In the genomic region with DNA sequence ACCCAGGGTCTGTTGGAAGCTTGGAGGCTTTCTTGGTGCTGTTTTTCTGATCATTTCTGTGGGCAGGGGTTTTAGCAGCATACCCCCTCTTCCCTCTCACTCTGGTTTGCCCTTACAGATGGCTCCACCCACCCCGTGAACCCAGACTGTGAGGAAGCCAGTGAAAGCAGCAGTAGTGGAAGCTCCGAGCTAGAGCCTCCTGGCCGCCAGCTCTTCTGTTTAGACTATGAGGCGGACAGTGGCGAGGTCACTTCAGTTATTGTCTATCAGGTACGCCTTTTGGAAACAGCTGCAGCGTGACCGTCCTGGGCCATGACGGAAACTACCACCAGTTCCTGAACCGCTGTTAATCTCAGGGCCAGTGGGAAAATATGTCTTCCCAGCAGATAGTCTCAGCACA, we compare ENCODE assay signal across 8 mouse cellular contexts. TPM values are rescaled to one million over a fixed set of nuclear protein-coding genes. Genes with fewer than 3 reads are reported as not detected.
DNase-seq lines count a peak whose midpoint lies in the region; ATAC-seq and TF ChIP-seq lines count a peak whose summit lies in the region.

No protein-coding gene starts in this region.

- no peak for DNase-seq in cerebellum, adult 2 months
- DNase-seq in thymus, postnatal 14 days = peak; percentile 24
- no peak for DNase-seq in thymus, postnatal 10 days (ENCODE audit: low spot score in 2 of 2)
- peak; percentile 32 for DNase-seq in liver
- no peak for DNase-seq in stomach, postnatal 0 days (ENCODE audit: low spot score)
- DNase-seq in adrenal gland, postnatal 14 days = no peak
- no peak for DNase-seq in left cerebral cortex, adult 11 months (ENCODE audit: low spot score)

- peak overlapping the region; percentile 80 for H3K4me3 ChIP-seq in cerebellum, adult 2 months (replicated peaks; ENCODE audit: insufficient read depth, low read depth, low read length)
- no peak overlapping the region for H3K4me3 ChIP-seq in stomach, postnatal 0 days (ENCODE audit: low read depth, low read length)

- TF ChIP-seq CTCF in cerebellum, adult 2 months (IDR thresholded peaks at IDR 0.05; ENCODE audit: borderline replicate concordance, insufficient read depth, low read depth, low read length) = no peak
- no peak for TF ChIP-seq CTCF in stomach, postnatal 0 days (IDR thresholded peaks at IDR 0.05; ENCODE audit: low read depth)

- ATAC-seq in cerebellum, adult (ENCODE audit: insufficient number of reproducible peaks, low FRiP score, low TSS enrichment) = no peak
- ATAC-seq in stomach, postnatal 0 days (ENCODE audit: low FRiP score, low TSS enrichment) = no peak

- TF ChIP-seq EP300 in stomach, postnatal 0 days (optimal IDR thresholded peaks at IDR 0.05) = no peak

- H3K4me1 ChIP-seq in cerebellum, adult 2 months (ENCODE audit: control insufficient read depth, insufficient read depth, low read length) = peaks cover 13% of the 10 kb centered on the region
- H3K4me1 ChIP-seq in stomach, postnatal 0 days (replicated peaks; ENCODE audit: control insufficient read depth, insufficient read depth) = no peaks in the 10 kb centered on the region; the same call in 1 of the 2 replicates

- H3K27ac ChIP-seq in cerebellum, adult 2 months (ENCODE audit: insufficient read depth, low read length) = no peak overlapping the region
- no peak overlapping the region; the same call in 1 of the 2 replicates for H3K27ac ChIP-seq in stomach, postnatal 0 days (replicated peaks)

- no peak for TF ChIP-seq POLR2A in cerebellum, adult 2 months (IDR thresholded peaks at IDR 0.05; ENCODE audit: borderline replicate concordance, insufficient read depth, low read length)

- H3K27me3 ChIP-seq in cerebellum, adult 2 months (ENCODE audit: control insufficient read depth, insufficient read depth, low read length) = no peaks in the 10 kb centered on the region
- no peaks in the 10 kb centered on the region for H3K27me3 ChIP-seq in stomach, postnatal 0 days (ENCODE audit: control insufficient read depth, insufficient read depth, low read length)

- WGBS in cerebellum, adult 2 months = 60% methylated on average over 10 of the region's 10 CpGs
- WGBS in stomach, postnatal 0 days = 68% methylated on average over 10 of the region's 10 CpGs

- H3K9me3 ChIP-seq in stomach, postnatal 0 days (ENCODE audit: control insufficient read depth, low read length) = no peaks in the 10 kb centered on the region

- H3K9ac ChIP-seq in stomach, postnatal 0 days (ENCODE audit: low read length) = 0 out of 2 replicates have a peak overlapping the region, but pooled peaks have one; percentile 18

- H3K4me2 ChIP-seq in stomach, postnatal 0 days (replicated peaks; ENCODE audit: low read depth) = peak overlapping the region; percentile 70

- peaks cover 6% of the 10 kb centered on the region; the same call in 1 of the 2 replicates for H3K36me3 ChIP-seq in stomach, postnatal 0 days (ENCODE audit: control insufficient read depth, insufficient read depth, low read length)

RNA-seq across cellular contexts. Expression of gene 0610030E20Rik, which starts 1.3 kb away (rescaled TPM):
- 25.1 and 26.1 TPM in 2 replicates for polyA plus RNA-seq in cerebellum, adult 2 months (2012; rRNA removed)
- polyA plus RNA-seq in stomach, postnatal 0 days (2015; fragmentation: Nextera tagmentation; extraction: Ambion mirVana) = 19.6 and 20.5 TPM in 2 replicates
- total RNA-seq in adrenal gland, postnatal 14 days (2021) = 25.8 and 33.1 TPM in 2 replicates

RNA-seq across cellular contexts. Expression of gene Usp39, which starts 3.4 kb away (rescaled TPM):
- 31.5 and 33.3 TPM in 2 replicates for polyA plus RNA-seq in cerebellum, adult 2 months (2012; rRNA removed)
- 20.1 and 21.0 TPM in 2 replicates for polyA plus RNA-seq in stomach, postnatal 0 days (2015; fragmentation: Nextera tagmentation; extraction: Ambion mirVana)
- total RNA-seq in adrenal gland, postnatal 14 days (2021) = 29.1 and 32.7 TPM in 2 replicates

RNA-seq across cellular contexts. Expression of gene Tmem150a, which starts 6.8 kb away (rescaled TPM):
- 19.5 and 19.8 TPM in 2 replicates for polyA plus RNA-seq in cerebellum, adult 2 months (2012; rRNA removed)
- 7.7 and 8.4 TPM in 2 replicates for polyA plus RNA-seq in stomach, postnatal 0 days (2015; fragmentation: Nextera tagmentation; extraction: Ambion mirVana)
- total RNA-seq in adrenal gland, postnatal 14 days (2021) = 20.2 and 36.5 TPM in 2 replicates

RNA-seq across cellular contexts. Expression of gene Rnf181, which starts 18.3 kb away (rescaled TPM):
- 92.1 and 95.8 TPM in 2 replicates for polyA plus RNA-seq in cerebellum, adult 2 months (2012; rRNA removed)
- polyA plus RNA-seq in stomach, postnatal 0 days (2015; fragmentation: Nextera tagmentation; extraction: Ambion mirVana) = 136 and 137 TPM in 2 replicates
- total RNA-seq in adrenal gland, postnatal 14 days (2021) = 204 and 217 TPM in 2 replicates

RNA-seq across cellular contexts. Expression of gene Vamp5, which starts 31.9 kb away (rescaled TPM):
- 10.6 and 11.9 TPM in 2 replicates for polyA plus RNA-seq in cerebellum, adult 2 months (2012; rRNA removed)
- 20.2 and 22.2 TPM in 2 replicates for polyA plus RNA-seq in stomach, postnatal 0 days (2015; fragmentation: Nextera tagmentation; extraction: Ambion mirVana)
- total RNA-seq in adrenal gland, postnatal 14 days (2021) = 33.9 and 40.5 TPM in 2 replicates

Comparison
In these comparisons a context has a peak if more than half of its experiments do, and no peak if none do; other contexts are left out.
1. DNase-seq: peak in thymus, postnatal 14 days (single experiment) and liver (single experiment); none in cerebellum, adult 2 months (0 of 2), thymus, postnatal 10 days (0 of 2), stomach, postnatal 0 days (single experiment), adrenal gland, postnatal 14 days (single experiment) and left cerebral cortex, adult 11 months (single experiment).